Mouse (Mus musculus): Measurements from ENCODE around the gene Ftl1. TPM values are rescaled to one million over a fixed set of nuclear protein-coding genes. Genes with fewer than 3 reads are reported as not detected.
"Not testable (repeated sequence)": the region's sequence is repeated elsewhere in the genome, so short reads cannot be mapped to it uniquely, and the experiment has no call there.

Gene Ftl1
- 5,063 and 5,416 TPM in 2 replicates for polyA plus RNA-seq (2016; fragmentation: Nextera tagmentation; extraction: Ambion mirVana)

- H3K27me3 ChIP-seq (ENCODE audit: low read depth, poor library complexity, severe bottlenecking); H3K9me3 ChIP-seq (replicated peaks): not testable (repeated sequence)
- Histone ChIP-seq H3K4me1 (peaks cover 40% of the 10 kb centered on the region), H3K27ac (peak within 1 kb of the TSS; percentile 94), H3K36me3 (peaks cover 75% of the 10 kb centered on the region), H3K4me3 (peak within 1 kb of the TSS; percentile 80)
- DNase-seq (ENCODE audit: low spot score): peak; percentile 95
- under 1% methylated on average over 37 of the region's 37 CpGs for WGBS
Measured at GRCm38 (mm10) chr7:45459564-45460140, at the start of gene Ftl1. Gene Ftl1 (minus strand): TSS chr7:45459884.

DNA sequence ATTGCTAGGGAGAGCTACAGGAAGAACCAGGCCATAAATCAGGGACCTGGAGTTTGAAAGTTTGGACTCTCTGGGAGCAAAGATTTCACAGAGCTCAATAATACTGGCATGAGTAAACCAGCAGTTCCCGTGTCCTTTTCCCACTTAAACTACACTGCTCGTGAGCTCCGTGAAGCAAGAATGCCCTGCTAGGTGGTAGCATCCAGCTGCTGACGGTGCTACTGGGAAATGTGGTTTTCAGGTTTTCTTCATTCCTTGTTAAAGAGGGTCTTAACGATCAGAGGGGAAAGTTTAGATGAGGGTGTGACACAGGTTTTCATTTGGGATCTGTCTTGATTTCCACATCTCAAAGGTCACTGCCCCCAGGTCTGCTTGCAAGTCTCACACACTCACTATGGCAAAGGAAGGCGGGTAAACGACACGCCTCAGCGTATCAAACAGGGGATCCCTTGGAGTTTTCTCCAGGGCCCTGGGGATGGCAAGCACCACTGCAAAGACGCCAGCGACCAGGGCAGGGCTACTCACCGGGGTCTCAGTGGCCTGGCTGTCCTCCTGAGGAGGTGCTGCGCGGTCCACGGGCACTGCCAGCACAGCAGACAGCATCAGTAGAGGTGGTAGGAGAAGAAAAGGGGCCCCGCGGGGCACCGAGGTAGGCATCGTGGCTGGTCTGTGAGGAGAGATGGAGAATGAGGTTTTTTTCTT lies 49.6 kb upstream of the Ftl1 start:
- Histone ChIP-seq H3K36me3 (peaks cover 42% of the 10 kb centered on the region), H3K4me1 (peaks cover 15% of the 10 kb centered on the region), H3K27me3 (ENCODE audit: low read depth, poor library complexity, severe bottlenecking) (no peaks in the 10 kb centered on the region), H3K27ac (peak overlapping the region; percentile 95), H3K9me3 (replicated peaks) (no peaks in the 10 kb centered on the region), H3K4me3 (peak overlapping the region; percentile 75)
- no peak for DNase-seq (ENCODE audit: low spot score)
- 38% methylated on average over 19 of the region's 19 CpGs for WGBS

DNA sequence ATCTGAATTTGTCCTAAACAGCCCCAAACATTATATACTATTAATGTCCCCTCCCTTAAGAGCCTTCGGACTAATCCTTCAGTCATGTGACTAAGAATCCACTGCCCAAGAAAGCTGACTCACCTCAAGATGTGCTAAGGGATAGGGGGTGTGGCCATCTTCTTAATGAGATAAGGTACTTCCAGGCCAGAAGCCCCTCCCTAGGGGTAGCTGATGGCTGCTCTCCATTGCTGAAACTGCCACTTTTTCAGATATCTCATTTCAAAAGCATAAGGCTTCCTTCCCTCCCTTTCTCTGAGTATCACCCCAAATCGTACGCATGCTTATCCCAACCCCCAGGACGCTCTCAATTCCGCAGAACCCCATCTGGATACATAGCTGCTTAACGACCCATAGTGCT lies 48.9 kb upstream of the Ftl1 start:
- WGBS: 87% methylated on average over 6 of the region's 6 CpGs

GRCm38 (mm10) chr7:45507583-45507982 lies 47.9 kb upstream of the Ftl1 start:
- peaks cover 53% of the 10 kb centered on the region for H3K36me3 ChIP-seq
- WGBS: 96% methylated on average over 6 of the region's 6 CpGs

More for the DNA sequence above, 48.9 kb upstream of the Ftl1 start:
- Histone ChIP-seq H3K27me3 (ENCODE audit: low read depth, poor library complexity, severe bottlenecking) (no peaks in the 10 kb centered on the region), H3K4me1 (peaks cover 15% of the 10 kb centered on the region), H3K36me3 (peaks cover 44% of the 10 kb centered on the region), H3K27ac (0 out of 2 replicates have a peak overlapping the region, but pooled peaks have one; percentile 14), H3K9me3 (replicated peaks) (no peaks in the 10 kb centered on the region), H3K4me3 (peak overlapping the region; percentile 75)
- DNase-seq (ENCODE audit: low spot score): no peak

GRCm38 (mm10) chr7:45498427-45498826 lies 38.7 kb upstream of the Ftl1 start:
- WGBS: 97% methylated on average over 6 of the region's 6 CpGs
- Histone ChIP-seq H3K4me3 (no peak overlapping the region), H3K4me1 (no peaks in the 10 kb centered on the region), H3K9me3 (replicated peaks) (no peaks in the 10 kb centered on the region), H3K36me3 (peaks cover 98% of the 10 kb centered on the region), H3K27me3 (ENCODE audit: low read depth, poor library complexity, severe bottlenecking) (no peaks in the 10 kb centered on the region), H3K27ac (no peak overlapping the region)
- DNase-seq (ENCODE audit: low spot score): no peak

More at GRCm38 (mm10) chr7:45507583-45507982, 47.9 kb upstream of the Ftl1 start:
- no peak overlapping the region for H3K4me3 ChIP-seq
- no peaks in the 10 kb centered on the region for H3K27me3 ChIP-seq (ENCODE audit: low read depth, poor library complexity, severe bottlenecking)
- no peak overlapping the region for H3K27ac ChIP-seq
- H3K9me3 ChIP-seq (replicated peaks): no peaks in the 10 kb centered on the region
- peaks cover 15% of the 10 kb centered on the region for H3K4me1 ChIP-seq
- no peak for DNase-seq (ENCODE audit: low spot score)

DNA sequence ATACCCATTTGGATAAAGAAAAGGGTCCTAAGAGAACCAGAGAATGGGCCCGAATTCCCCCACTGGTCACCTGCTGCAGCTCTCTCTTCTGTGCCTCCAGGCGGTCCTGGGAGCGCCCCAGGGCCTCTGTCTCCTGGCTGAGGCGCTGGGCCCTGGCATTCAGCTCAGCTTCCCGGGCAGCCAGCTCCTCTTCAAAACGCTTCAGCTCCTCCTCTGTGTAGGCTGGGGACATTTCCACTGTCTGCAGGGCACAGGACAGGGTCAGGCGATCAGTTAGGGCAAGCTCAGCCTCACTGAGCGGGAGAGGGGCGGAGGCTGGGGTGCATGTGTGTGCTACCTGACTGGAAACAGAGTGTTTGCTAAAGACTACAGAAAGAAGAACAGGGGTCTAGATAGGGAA lies 34.9 kb upstream of the Ftl1 start:
- no peak for DNase-seq (ENCODE audit: low spot score)
- WGBS: 85% methylated on average over 9 of the region's 9 CpGs
- H3K36me3 ChIP-seq: peaks cover 77% of the 10 kb centered on the region

DNA sequence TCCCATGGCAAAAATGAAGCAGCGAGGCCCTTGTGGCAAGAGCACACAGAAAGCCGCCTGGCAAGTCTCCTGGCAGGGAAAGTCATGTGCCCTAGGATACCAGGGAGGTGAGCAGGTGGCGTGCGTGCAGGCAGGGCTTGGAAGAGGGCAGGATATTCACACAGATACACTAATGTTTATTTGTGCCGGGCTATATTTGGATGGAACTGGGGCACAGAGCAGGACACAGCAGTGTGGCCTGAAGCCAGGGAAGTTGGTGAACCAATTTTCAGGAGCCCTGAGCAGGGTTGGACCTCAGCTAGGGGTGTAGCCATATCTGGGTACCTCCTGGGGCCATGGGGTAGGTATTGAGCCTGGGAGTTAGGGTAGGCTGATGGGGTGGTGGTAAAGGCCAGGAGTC lies 33.3 kb upstream of the Ftl1 start:
- Histone ChIP-seq H3K27ac (no peak overlapping the region), H3K4me1 (peaks cover 30% of the 10 kb centered on the region), H3K9me3 (replicated peaks) (no peaks in the 10 kb centered on the region), H3K4me3 (no peak overlapping the region), H3K27me3 (ENCODE audit: low read depth, poor library complexity, severe bottlenecking) (no peaks in the 10 kb centered on the region), H3K36me3 (peaks cover 61% of the 10 kb centered on the region)
- no peak for DNase-seq (ENCODE audit: low spot score)
- 97% methylated on average over 5 of the region's 5 CpGs for WGBS

More for the DNA sequence above, 34.9 kb upstream of the Ftl1 start:
- Histone ChIP-seq H3K27ac (no peak overlapping the region), H3K9me3 (replicated peaks) (no peaks in the 10 kb centered on the region), H3K27me3 (ENCODE audit: low read depth, poor library complexity, severe bottlenecking) (no peaks in the 10 kb centered on the region), H3K4me1 (peaks cover 16% of the 10 kb centered on the region), H3K4me3 (no peak overlapping the region)

DNA sequence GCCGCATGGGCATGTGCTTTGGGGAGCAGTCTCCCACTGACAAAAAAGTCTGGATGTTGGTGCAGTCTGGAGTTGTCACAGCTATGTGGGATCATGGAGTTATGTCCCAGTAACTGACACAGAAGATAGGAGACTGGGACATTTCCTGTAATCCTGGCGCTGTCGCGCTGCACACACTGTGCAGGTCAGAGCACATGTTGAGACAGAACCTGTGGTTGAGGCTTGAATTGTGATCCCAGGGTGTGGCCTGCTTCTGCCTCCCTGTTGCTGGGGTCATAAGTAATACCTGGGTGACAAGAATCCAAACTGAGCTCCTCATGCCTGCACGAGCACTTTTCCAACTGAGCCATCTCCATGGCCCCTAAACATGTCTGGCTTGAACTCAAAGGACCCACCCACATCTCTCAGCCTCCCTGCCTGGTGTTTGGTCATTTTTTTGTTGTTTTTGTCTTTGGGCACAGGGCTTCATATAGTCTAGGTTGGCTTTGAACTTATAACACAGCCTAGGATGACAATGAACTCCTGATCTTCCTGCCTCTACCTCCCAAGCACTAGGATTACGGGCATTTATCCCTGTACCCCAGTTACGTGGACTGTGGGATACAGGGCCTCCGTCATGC lies 32.7 kb upstream of the Ftl1 start:
- Histone ChIP-seq H3K4me3 (no peak overlapping the region), H3K4me1 (peaks cover 33% of the 10 kb centered on the region), H3K27me3 (ENCODE audit: low read depth, poor library complexity, severe bottlenecking) (no peaks in the 10 kb centered on the region), H3K36me3 (peaks cover 55% of the 10 kb centered on the region), H3K27ac (no peak overlapping the region), H3K9me3 (replicated peaks) (no peaks in the 10 kb centered on the region)
- no peak for DNase-seq (ENCODE audit: low spot score)
- 96% methylated on average over 8 of the region's 8 CpGs for WGBS

DNA sequence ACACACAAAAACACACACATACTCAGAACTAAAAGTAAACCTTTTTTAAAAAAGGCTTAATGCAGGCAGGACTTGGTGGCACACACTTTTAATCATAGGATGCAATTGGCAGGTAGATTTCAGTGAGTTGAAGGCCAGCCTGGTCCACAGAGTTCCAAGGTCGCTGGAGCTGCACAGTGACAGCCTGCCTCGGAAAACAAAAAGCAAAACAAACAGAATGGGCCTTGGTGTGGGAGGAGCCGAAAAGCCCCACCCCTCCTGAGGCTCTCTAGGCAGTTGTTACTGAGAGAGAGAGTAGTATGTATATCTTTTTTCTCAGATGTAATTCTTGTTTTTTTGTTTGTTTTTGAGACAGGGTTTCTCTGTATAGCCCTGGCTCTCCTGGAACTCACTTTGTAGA lies 31.6 kb upstream of the Ftl1 start:
- Histone ChIP-seq H3K36me3 (peaks cover 47% of the 10 kb centered on the region), H3K27me3 (ENCODE audit: low read depth, poor library complexity, severe bottlenecking) (no peaks in the 10 kb centered on the region), H3K27ac (0 out of 2 replicates have a peak overlapping the region, but pooled peaks have one; percentile 31), H3K4me1 (peaks cover 33% of the 10 kb centered on the region), H3K9me3 (replicated peaks) (no peaks in the 10 kb centered on the region), H3K4me3 (no peak overlapping the region)
- 24% methylated on average over 3 of the region's 3 CpGs for WGBS
- DNase-seq (ENCODE audit: low spot score): no peak

DNA sequence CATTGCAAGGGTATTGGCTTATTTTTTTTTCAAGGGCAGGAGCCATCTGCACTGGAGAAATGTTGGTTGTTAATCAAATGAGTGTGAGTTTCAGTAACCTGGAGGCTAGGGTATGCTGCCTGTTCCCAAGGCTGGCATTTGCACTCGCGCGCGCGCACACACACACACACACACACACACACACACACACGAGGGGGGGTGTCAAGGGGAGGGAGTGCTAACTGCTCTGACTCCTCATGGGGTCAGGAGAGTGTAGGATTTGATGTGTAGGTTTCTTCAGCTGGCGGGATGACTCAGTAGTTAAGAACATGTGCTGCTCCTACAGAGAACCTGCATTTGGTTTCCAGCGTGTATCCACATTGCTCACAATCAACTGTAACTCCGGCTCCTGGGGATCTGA lies 31.1 kb upstream of the Ftl1 start:
- H3K27me3 ChIP-seq (ENCODE audit: low read depth, poor library complexity, severe bottlenecking): no peaks in the 10 kb centered on the region
- H3K9me3 ChIP-seq (replicated peaks): no peaks in the 10 kb centered on the region
- 25% methylated on average over 9 of the region's 9 CpGs for WGBS
- 0 out of 2 replicates have a peak overlapping the region, but pooled peaks have one; percentile 31 for H3K27ac ChIP-seq
- no peak overlapping the region for H3K4me3 ChIP-seq
- H3K4me1 ChIP-seq: peaks cover 33% of the 10 kb centered on the region
- H3K36me3 ChIP-seq: peaks cover 42% of the 10 kb centered on the region
- DNase-seq (ENCODE audit: low spot score): peak; percentile 68

- DNase-seq (ENCODE audit: low spot score): no peak
- Histone ChIP-seq H3K4me1 (peaks cover 33% of the 10 kb centered on the region), H3K9me3 (replicated peaks) (no peaks in the 10 kb centered on the region), H3K4me3 (no peak overlapping the region), H3K36me3 (peaks cover 32% of the 10 kb centered on the region), H3K27me3 (ENCODE audit: low read depth, poor library complexity, severe bottlenecking) (no peaks in the 10 kb centered on the region), H3K27ac (no peak overlapping the region)
- WGBS: 70% methylated on average over 7 of the region's 7 CpGs
Measured at GRCm38 (mm10) chr7:45489578-45489977, 29.9 kb upstream of the Ftl1 start.

DNA sequence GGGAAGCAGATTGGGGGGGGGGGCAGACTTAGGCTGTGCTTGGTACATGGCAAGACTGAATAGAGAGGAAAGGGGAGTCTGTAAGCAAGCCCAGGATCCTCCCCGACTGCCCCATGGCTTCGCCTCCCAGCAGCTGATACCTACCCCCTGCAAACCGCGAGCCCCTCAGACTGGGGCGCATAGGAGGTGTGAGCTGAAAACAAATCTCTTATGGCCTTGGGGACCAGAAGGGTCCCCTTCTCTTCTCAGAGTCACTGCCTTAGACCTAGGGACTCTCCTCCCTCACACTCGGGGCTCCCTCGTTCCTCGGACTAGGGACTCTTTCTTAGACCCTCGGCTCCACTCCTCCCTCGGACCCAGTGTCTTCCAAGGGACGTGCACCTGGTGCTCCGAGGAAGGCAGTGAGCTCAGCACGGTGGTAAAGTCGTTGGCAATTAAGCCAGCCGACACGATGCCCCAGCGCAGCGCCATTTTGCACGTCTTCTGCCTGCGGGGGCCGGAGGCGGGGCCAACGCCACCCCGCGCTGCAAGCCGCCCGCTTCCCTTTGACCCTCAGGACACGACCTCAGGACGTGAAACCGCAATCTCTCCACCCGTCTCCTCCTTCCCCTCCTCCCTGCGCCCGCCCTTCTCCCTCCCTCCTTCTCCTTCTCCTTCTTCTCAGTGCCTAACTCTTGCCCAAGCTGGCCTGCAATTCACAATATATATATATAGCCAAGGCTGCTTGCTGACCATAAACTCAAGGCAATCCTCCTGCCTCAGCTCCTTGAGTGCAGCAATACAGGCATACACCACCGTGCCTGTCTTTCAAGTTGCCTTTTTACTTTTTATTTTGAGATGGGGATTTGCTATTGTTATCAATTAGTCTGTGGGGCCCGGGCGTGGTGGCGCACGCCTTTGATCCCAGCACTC lies 28.9 kb upstream of the Ftl1 start, which contains the start of gene Dhdh:
Dhdh (minus strand) TSS at position 513 of the 912 bp plus-strand sequence.
- DNase-seq (ENCODE audit: low spot score): peak; percentile 76

More for the DNA sequence above, 28.9 kb upstream of the Ftl1 start, which contains the start of gene Dhdh:
- Histone ChIP-seq H3K36me3 (peaks cover 22% of the 10 kb centered on the region), H3K4me3 (peak within 1 kb of the TSS; percentile 63), H3K27ac (peak within 1 kb of the TSS; percentile 88), H3K9me3 (replicated peaks) (no peaks in the 10 kb centered on the region), H3K27me3 (ENCODE audit: low read depth, poor library complexity, severe bottlenecking) (no peaks in the 10 kb centered on the region), H3K4me1 (peaks cover 33% of the 10 kb centered on the region)
- WGBS: 9% methylated on average over 38 of the region's 38 CpGs

All from limb, embryonic 10.5 days (tissue).